Mouse (Mus musculus) forebrain, embryonic 16.5 days (tissue): ENCODE measurements around the gene Zfp663. TPM values are rescaled to one million over a fixed set of nuclear protein-coding genes. Genes with fewer than 3 reads are reported as not detected.
A peak's percentile ranks its signal among the peaks of the same experiment; 100 is the strongest.

ENCODE experiments used
- ATAC-seq: fragments of 200-750 bp; cut with Nextera tagmentation; 2 replicates; pipeline ENCODE4 v1.8.0; 2017; ENCODE audit warnings: mild to moderate bottlenecking, moderate library complexity
- H3K27ac ChIP-seq: fragments of 300-500 bp; sonication (generic); 2 replicates; pipeline ENCODE4 v1.5.1; 2014; ENCODE audit warnings: low read length, control low read depth
- H3K27me3 ChIP-seq: fragments of 300-500 bp; sonication (generic); replicated peaks from 2 replicates; pipeline ENCODE4 v1.6.1; 2014; ENCODE audit warnings: low read length; ENCODE audit not compliant: control insufficient read depth, insufficient read depth
- H3K36me3 ChIP-seq: fragments of 300-500 bp; sonication (generic); 2 replicates; pipeline ENCODE4 v1.6.1; 2014; ENCODE audit not compliant: control insufficient read depth, insufficient read depth
- H3K4me1 ChIP-seq: fragments of 300-500 bp; sonication (generic); replicated peaks from 2 replicates; pipeline ENCODE4 v1.6.1; 2014; ENCODE audit warnings: low read length; ENCODE audit not compliant: control insufficient read depth, insufficient read depth
- H3K4me2 ChIP-seq: fragments of 300-500 bp; sonication (generic); 2 replicates; pipeline ENCODE4 v1.6.1; 2014; ENCODE audit warnings: mild to moderate bottlenecking, low read length, control low read depth
- H3K4me3 ChIP-seq: fragments of 300-500 bp; sonication (generic); replicated peaks from 2 replicates; pipeline ENCODE4 v1.5.1; 2014; ENCODE audit warnings: mild to moderate bottlenecking, low read length, control low read depth
- H3K9ac ChIP-seq: fragments of 300-500 bp; sonication (generic); replicated peaks from 2 replicates; pipeline ENCODE4 v1.6.1; 2014; ENCODE audit warnings: low read depth, low read length, control low read depth
- H3K9me3 ChIP-seq: fragments of 300-500 bp; sonication (generic); 2 replicates; pipeline ENCODE4 v1.6.1; 2016; ENCODE audit warnings: low read length; ENCODE audit not compliant: control insufficient read depth
- WGBS: fragments of 180-500 bp; shearing (Covaris S2); extraction: QIAGEN DNeasy Blood & Tissue Kit; methylation state at CpG from one replicate; pipeline ENCODE4 v1.1.7; 2014; 5-methylcytosine and 5-hydroxymethylcytosine counted together
- polyA plus RNA-seq: library from polyadenylated mRNA; unstranded; fragments of >200 nt; fragmentation: Nextera tagmentation; extraction: Ambion mirVana; gene quantifications from 2 replicates; pipeline ENCODE4 v1.2.1, GENCODE M21; 2015

The Zfp663 gene
- polyA plus RNA-seq, 1 experiment from 2014 or later: 6.3 TPM

GRCm38 (mm10) chr2:165318941-165319340 is 49.6 kb downstream of the Zfp663 start:
- H3K4me1 ChIP-seq: peaks cover 50% of the 10 kb centered on the region
- H3K27ac ChIP-seq: no peak overlapping the region
- H3K27me3 ChIP-seq: no peaks in the 10 kb centered on the region
- no peak overlapping the region for H3K9ac ChIP-seq
- no peak overlapping the region for H3K4me3 ChIP-seq
- WGBS: 84% methylated on average over 7 of the region's 7 CpGs
- no peak for ATAC-seq
- no peaks in the 10 kb centered on the region for H3K9me3 ChIP-seq
- no peak overlapping the region for H3K4me2 ChIP-seq
- peaks cover 5% of the 10 kb centered on the region; the same call in 1 of the 2 replicates for H3K36me3 ChIP-seq

DNA sequence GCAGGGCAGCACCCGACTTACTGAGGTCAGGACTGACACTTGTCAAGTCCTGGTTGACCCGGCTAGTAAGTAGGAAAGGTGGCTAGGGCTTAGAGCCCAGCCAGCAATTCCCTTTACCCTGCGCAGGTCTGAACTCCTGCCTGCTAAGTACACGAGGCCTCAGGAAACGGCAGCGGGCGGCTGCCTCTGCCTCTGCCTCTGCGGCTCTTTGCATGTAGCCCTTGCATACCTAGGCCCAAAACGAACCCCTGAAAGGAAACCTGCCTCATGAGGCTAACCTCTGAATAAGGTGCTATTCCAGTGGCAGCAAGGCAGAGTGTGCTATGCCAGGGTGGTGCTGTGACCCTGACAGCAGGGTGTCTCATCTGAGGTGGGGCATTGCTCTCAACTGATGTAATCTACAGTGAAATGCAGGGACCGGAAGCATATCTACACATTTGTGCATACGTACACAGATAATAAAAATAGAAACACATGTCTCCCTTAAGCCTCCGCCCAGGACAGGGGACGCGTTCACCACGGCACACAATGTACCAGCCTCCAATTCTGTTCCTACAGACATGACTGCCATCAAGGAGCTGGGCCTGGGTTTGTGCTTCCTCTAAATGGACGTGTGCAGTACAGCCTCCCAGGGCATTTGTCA is 50.8 kb downstream of the Zfp663 start:
- Histone ChIP-seq H3K4me1 (peaks cover 47% of the 10 kb centered on the region), H3K27ac (peak overlapping the region; percentile 83), H3K4me2 (0 out of 2 replicates have a peak overlapping the region, but pooled peaks have one; percentile 10), H3K9ac (peak overlapping the region; percentile 8; the same call in 1 of the 2 replicates), H3K9me3 (no peaks in the 10 kb centered on the region), H3K4me3 (no peak overlapping the region), H3K36me3 (peaks cover 5% of the 10 kb centered on the region; the same call in 1 of the 2 replicates), H3K27me3 (no peaks in the 10 kb centered on the region)
- 52% methylated on average over 16 of the region's 16 CpGs for WGBS
- no peak for ATAC-seq

GRCm38 (mm10) chr2:165316837-165317473 is 51.6 kb downstream of the Zfp663 start:
- Histone ChIP-seq H3K27ac (peak overlapping the region; percentile 83), H3K9ac (peak overlapping the region; percentile 8), H3K4me3 (no peak overlapping the region), H3K9me3 (no peaks in the 10 kb centered on the region), H3K4me2 (peak overlapping the region; percentile 15; the same call in 1 of the 2 replicates), H3K4me1 (peaks cover 53% of the 10 kb centered on the region), H3K27me3 (no peaks in the 10 kb centered on the region), H3K36me3 (peaks cover 5% of the 10 kb centered on the region; the same call in 1 of the 2 replicates)
- ATAC-seq: peak; percentile 92
- WGBS: 4% methylated on average over 9 of the region's 9 CpGs

DNA sequence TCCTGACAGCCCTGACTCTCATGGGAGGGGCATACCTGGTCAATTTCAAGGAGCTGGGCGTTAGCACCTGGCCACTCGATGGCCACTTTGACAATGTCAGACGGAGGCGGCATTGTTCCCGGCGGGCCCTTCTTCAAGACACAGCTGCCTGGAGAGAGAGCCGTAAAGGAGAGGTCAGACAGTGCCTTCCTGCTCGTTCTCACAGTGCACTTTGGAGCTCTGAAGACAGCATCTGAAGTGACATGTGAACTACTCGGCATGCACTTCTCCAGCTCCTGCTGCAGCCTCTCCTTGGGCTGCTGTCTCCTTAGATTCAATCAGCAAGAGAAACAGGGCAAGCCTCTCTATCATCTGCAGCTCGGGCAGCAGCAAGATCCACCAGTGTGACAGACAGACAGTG is 52.3 kb downstream of the Zfp663 start:
- no peaks in the 10 kb centered on the region for H3K27me3 ChIP-seq
- peak overlapping the region; percentile 83 for H3K27ac ChIP-seq
- H3K4me2 ChIP-seq: no peak overlapping the region
- H3K9ac ChIP-seq: peak overlapping the region; percentile 8; the same call in 1 of the 2 replicates
- ATAC-seq: no peak; the same call in 1 of the 2 replicates
- peaks cover 5% of the 10 kb centered on the region; the same call in 1 of the 2 replicates for H3K36me3 ChIP-seq
- peaks cover 56% of the 10 kb centered on the region for H3K4me1 ChIP-seq
- no peaks in the 10 kb centered on the region for H3K9me3 ChIP-seq
- 59% methylated on average over 10 of the region's 10 CpGs for WGBS
- no peak overlapping the region for H3K4me3 ChIP-seq

- 80% methylated on average over 8 of the region's 8 CpGs for WGBS
- H3K9ac ChIP-seq: no peak overlapping the region
Measured at GRCm38 (mm10) chr2:165314197-165314596, 54.3 kb downstream of the Zfp663 start.

GRCm38 (mm10) chr2:165312381-165312780 is 56.1 kb downstream of the Zfp663 start:
- 66% methylated on average over 7 of the region's 7 CpGs for WGBS
- Histone ChIP-seq H3K27me3 (no peaks in the 10 kb centered on the region), H3K4me1 (peaks cover 47% of the 10 kb centered on the region), H3K9ac (no peak overlapping the region), H3K4me3 (no peak overlapping the region), H3K9me3 (no peaks in the 10 kb centered on the region), H3K36me3 (peaks cover 5% of the 10 kb centered on the region; the same call in 1 of the 2 replicates), H3K4me2 (no peak overlapping the region), H3K27ac (no peak overlapping the region)
- ATAC-seq: no peak

More at GRCm38 (mm10) chr2:165314197-165314596, 54.3 kb downstream of the Zfp663 start:
- Histone ChIP-seq H3K4me1 (peaks cover 58% of the 10 kb centered on the region), H3K27ac (no peak overlapping the region), H3K9me3 (no peaks in the 10 kb centered on the region), H3K4me2 (no peak overlapping the region), H3K4me3 (no peak overlapping the region), H3K27me3 (no peaks in the 10 kb centered on the region), H3K36me3 (peaks cover 5% of the 10 kb centered on the region; the same call in 1 of the 2 replicates)
- no peak for ATAC-seq

GRCm38 (mm10) chr2:165311577-165311976 is 57.0 kb downstream of the Zfp663 start:
- H3K4me2 ChIP-seq: no peak overlapping the region
- H3K9ac ChIP-seq: no peak overlapping the region
- no peaks in the 10 kb centered on the region for H3K27me3 ChIP-seq
- WGBS: 22% methylated on average over 12 of the region's 12 CpGs
- H3K4me1 ChIP-seq: peaks cover 39% of the 10 kb centered on the region
- ATAC-seq: peak; percentile 52
- no peak overlapping the region for H3K4me3 ChIP-seq
- H3K9me3 ChIP-seq: no peaks in the 10 kb centered on the region
- H3K36me3 ChIP-seq: peaks cover 5% of the 10 kb centered on the region; the same call in 1 of the 2 replicates
- H3K27ac ChIP-seq: no peak overlapping the region

GRCm38 (mm10) chr2:165310818-165311425 is 57.6 kb downstream of the Zfp663 start:
- H3K4me1 ChIP-seq: peaks cover 33% of the 10 kb centered on the region
- no peak overlapping the region; the same call in 1 of the 2 replicates for H3K9ac ChIP-seq
- 23% methylated on average over 13 of the region's 13 CpGs for WGBS
- ATAC-seq: 0 out of 2 replicates have a peak, but pooled peaks have one; percentile 7
- peaks cover 5% of the 10 kb centered on the region; the same call in 1 of the 2 replicates for H3K36me3 ChIP-seq
- H3K4me2 ChIP-seq: no peak overlapping the region
- H3K27me3 ChIP-seq: no peaks in the 10 kb centered on the region
- H3K9me3 ChIP-seq: no peaks in the 10 kb centered on the region
- H3K4me3 ChIP-seq: no peak overlapping the region
- no peak overlapping the region for H3K27ac ChIP-seq

DNA sequence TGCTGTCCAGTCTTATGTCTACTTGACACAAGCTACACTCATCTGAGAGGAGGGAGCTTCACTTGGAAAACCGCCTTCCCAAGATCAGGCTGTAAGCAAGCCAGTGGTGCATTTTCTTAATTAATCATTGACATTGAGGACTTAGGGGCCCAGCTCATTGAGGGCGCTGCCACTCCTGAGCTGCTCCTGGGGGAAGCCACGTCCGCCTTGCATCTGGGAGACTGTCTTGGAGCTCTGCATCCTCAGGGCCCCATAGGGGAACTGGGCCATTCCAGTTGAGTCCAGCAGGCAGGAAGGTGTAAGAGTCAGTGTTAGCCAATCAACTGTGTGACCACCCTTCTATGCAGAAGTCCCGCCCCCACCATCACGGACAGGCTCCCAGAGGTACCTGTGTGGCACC is 60.7 kb downstream of the Zfp663 start:
- H3K9ac ChIP-seq: no peak overlapping the region
- 0 out of 2 replicates have a peak, but pooled peaks cover 2% of the 10 kb centered on the region for H3K9me3 ChIP-seq
- no peaks in the 10 kb centered on the region for H3K27me3 ChIP-seq
- peaks cover 19% of the 10 kb centered on the region for H3K36me3 ChIP-seq
- no peak overlapping the region for H3K4me3 ChIP-seq
- H3K4me1 ChIP-seq: peaks cover 25% of the 10 kb centered on the region
- 91% methylated on average over 6 of the region's 6 CpGs for WGBS
- H3K27ac ChIP-seq: no peak overlapping the region
- no peak for ATAC-seq
- no peak overlapping the region for H3K4me2 ChIP-seq
